Mouse (Mus musculus) liver, embryonic 14.5 days (tissue): ENCODE measurements around the gene Nipa1. TPM values are rescaled to one million over a fixed set of nuclear protein-coding genes. Genes with fewer than 3 reads are reported as not detected.

Source experiments
- ATAC-seq: fragments of 200-750 bp; cut with Nextera tagmentation; 2 replicates; pipeline ENCODE4 v1.8.0; 2017; ENCODE audit warnings: moderate number of reproducible peaks, mild to moderate bottlenecking, moderate library complexity; ENCODE audit not compliant: insufficient read depth
- DNase-seq, 3 experiments: peaks; one replicate each; pipeline ENCODE4 v3.0.0-alpha.2; 2012 to 2013; ENCODE audit warnings: low read depth in 3 of 3, low spot score in 3 of 3
- H3K27ac ChIP-seq: fragments of 300-500 bp; sonication (generic); 2 replicates; pipeline ENCODE4 v1.5.1; 2014; ENCODE audit warnings: moderate library complexity, mild to moderate bottlenecking, control low read depth, inconsistent platforms
- H3K27me3 ChIP-seq: fragments of 300-500 bp; sonication (generic); 2 replicates; pipeline ENCODE4 v1.6.1; 2014; ENCODE audit warnings: mild to moderate bottlenecking, low read length, moderate library complexity; ENCODE audit not compliant: control insufficient read depth, insufficient read depth
- H3K36me3 ChIP-seq: fragments of 300-500 bp; sonication (generic); replicated peaks from 2 replicates; pipeline ENCODE4 v1.6.1; 2014; ENCODE audit warnings: low read depth; ENCODE audit not compliant: control insufficient read depth, insufficient read depth
- H3K4me1 ChIP-seq, 2 experiments: fragments of 200-500 bp in 1 of 2; fragments of 300-500 bp in 1 of 2; sonication (generic) in 1 of 2; replicated peaks; 2 replicates each; pipeline ENCODE4 v1.6.1; 2012 to 2014; ENCODE audit warnings: antibody characterized with exemption in 1 of 2, inconsistent platforms in 1 of 2, low read length in 1 of 2; ENCODE audit not compliant: control insufficient read depth in 2 of 2, insufficient read depth in 2 of 2
- H3K4me2 ChIP-seq: fragments of 300-500 bp; sonication (generic); 2 replicates; pipeline ENCODE4 v1.6.1; 2014; ENCODE audit warnings: low read depth, mild to moderate bottlenecking, control low read depth, moderate library complexity
- H3K4me3 ChIP-seq, 2 experiments: fragments of 200-500 bp in 1 of 2; fragments of 300-500 bp in 1 of 2; sonication (generic) in 1 of 2; 2 replicates each; pipeline ENCODE4 v1.5.1; 2012 to 2014; ENCODE audit warnings: low read depth in 2 of 2, low read length in 2 of 2, mild to moderate bottlenecking in 2 of 2, control low read depth in 1 of 2, inconsistent platforms in 1 of 2, moderate library complexity in 1 of 2; ENCODE audit not compliant: insufficient read depth in 1 of 2
- H3K9ac ChIP-seq: fragments of 300-500 bp; sonication (generic); replicated peaks from 2 replicates; pipeline ENCODE4 v1.6.1; 2014; ENCODE audit warnings: mild to moderate bottlenecking, control low read depth, moderate library complexity
- H3K9me3 ChIP-seq: fragments of 300-500 bp; sonication (generic); 2 replicates; pipeline ENCODE4 v1.6.1; 2016; ENCODE audit warnings: low read length, mixed read lengths; ENCODE audit not compliant: control insufficient read depth
- CTCF ChIP-seq: IDR thresholded peaks from 2 replicates; pipeline ENCODE4 v1.5.1; 2016; ENCODE audit warnings: antibody characterized with exemption, low read depth, control low read depth
- EP300 ChIP-seq: IDR thresholded peaks from 2 replicates; pipeline ENCODE4 v1.6.1; 2016; ENCODE audit warnings: antibody characterized with exemption, low read depth
- WGBS: fragments of 180-500 bp; shearing (Covaris S2); extraction: QIAGEN DNeasy Blood & Tissue Kit; methylation state at CpG from one replicate; pipeline ENCODE4 v1.1.7; 2014; ENCODE audit not compliant: insufficient replicate concordance; 5-methylcytosine and 5-hydroxymethylcytosine counted together
- polyA plus RNA-seq, 2 experiments: library from polyadenylated mRNA; depleted of rRNA in 1 of 2; stranded (reverse) in 1 of 2; unstranded in 1 of 2; fragments of >200 nt; fragmentation: Nextera tagmentation in 1 of 2; extraction: Ambion mirVana in 1 of 2; gene quantifications; 2 replicates each; pipeline versions ENCODE4 v1.2.1 to v1.2.3; 2012 to 2014

The Nipa1 gene
- polyA plus RNA-seq, 2 experiments: 8.1 to 10.9 TPM

GRCm38 (mm10) chr7:55957178-55957577 lies 62.6 kb downstream of the Nipa1 start:
- TF ChIP-seq EP300 (no peak), CTCF (no peak)
- no peak overlapping the region for H3K4me3 ChIP-seq
- no peaks in the 10 kb centered on the region for H3K27me3 ChIP-seq
- ATAC-seq (no peak), DNase-seq (no peak)
- no peak overlapping the region for H3K4me2 ChIP-seq
- H3K9ac ChIP-seq: no peak overlapping the region
- 75% methylated on average over 3 of the region's 3 CpGs for WGBS
- no peaks in the 10 kb centered on the region; the same call in 1 of the 2 replicates for H3K9me3 ChIP-seq
- H3K4me1 ChIP-seq: peaks cover 2 to 6% of the 10 kb centered on the region in 2 experiments; a peak in 2 of 4 replicates
- peaks cover 6% of the 10 kb centered on the region for H3K36me3 ChIP-seq
- H3K27ac ChIP-seq: no peak overlapping the region

- 89% methylated on average over 2 of the region's 2 CpGs for WGBS
These were observed 63.7 kb downstream of the Nipa1 start for GRCm38 (mm10) chr7:55956054-55956453.

GRCm38 (mm10) chr7:55938341-55938740 lies 81.4 kb downstream of the Nipa1 start:
- H3K9ac ChIP-seq: no peak overlapping the region
- TF ChIP-seq CTCF (no peak), EP300 (no peak)
- no peaks in the 10 kb centered on the region for H3K4me1 ChIP-seq
- H3K4me2 ChIP-seq: no peak overlapping the region
- H3K27me3 ChIP-seq: no peaks in the 10 kb centered on the region
- H3K4me3 ChIP-seq: no peak overlapping the region
- no peaks in the 10 kb centered on the region for H3K9me3 ChIP-seq
- WGBS: 82% methylated on average over 4 of the region's 4 CpGs
- H3K27ac ChIP-seq: no peak overlapping the region
- H3K36me3 ChIP-seq: peaks cover 6% of the 10 kb centered on the region
- DNase-seq: no peak
- no peak for ATAC-seq

More at GRCm38 (mm10) chr7:55956054-55956453, 63.7 kb downstream of the Nipa1 start:
- no peak for DNase-seq
- no peak overlapping the region for H3K27ac ChIP-seq
- no peak overlapping the region for H3K9ac ChIP-seq
- H3K4me3 ChIP-seq: no peak overlapping the region
- TF ChIP-seq CTCF (no peak), EP300 (no peak)
- no peak overlapping the region for H3K4me2 ChIP-seq
- no peaks in the 10 kb centered on the region for H3K27me3 ChIP-seq
- H3K36me3 ChIP-seq: peaks cover 6% of the 10 kb centered on the region
- no peak for ATAC-seq
- H3K4me1 ChIP-seq: peaks cover 2 to 5% of the 10 kb centered on the region in 2 experiments; a peak in 2 of 4 replicates
- H3K9me3 ChIP-seq: no peaks in the 10 kb centered on the region; the same call in 1 of the 2 replicates

GRCm38 (mm10) chr7:55935025-55935424 lies 84.7 kb downstream of the Nipa1 start:
- 83% methylated on average over 2 of the region's 2 CpGs for WGBS
- Histone ChIP-seq H3K4me1 (no peaks in the 10 kb centered on the region), H3K4me3 (no peak overlapping the region), H3K9ac (no peak overlapping the region), H3K27ac (no peak overlapping the region), H3K4me2 (no peak overlapping the region), H3K9me3 (no peaks in the 10 kb centered on the region), H3K36me3 (peaks cover 15% of the 10 kb centered on the region), H3K27me3 (no peaks in the 10 kb centered on the region)
- TF ChIP-seq EP300 (no peak), CTCF (no peak)
- no peak for ATAC-seq
- no peak for DNase-seq

GRCm38 (mm10) chr7:55928649-55929048 lies 91.1 kb downstream of the Nipa1 start:
- H3K4me2 ChIP-seq: no peak overlapping the region
- no peak for DNase-seq
- ATAC-seq: no peak
- no peak overlapping the region for H3K9ac ChIP-seq
- no peak overlapping the region for H3K4me3 ChIP-seq
- no peaks in the 10 kb centered on the region for H3K9me3 ChIP-seq
- H3K36me3 ChIP-seq: peaks cover 14% of the 10 kb centered on the region
- no peak for TF ChIP-seq CTCF
- no peak for TF ChIP-seq EP300
- H3K27me3 ChIP-seq: no peaks in the 10 kb centered on the region
- H3K27ac ChIP-seq: no peak overlapping the region
- 67% methylated on average over 2 of the region's 2 CpGs for WGBS
- no peaks in the 10 kb centered on the region for H3K4me1 ChIP-seq

Other genes with a start within 250 kb of the Nipa1 start
- 3.4 and 4.1 TPM in 2 replicates for gene Tubgcp5, start 225.8 kb downstream of the Nipa1 start, polyA plus RNA-seq (2012; rRNA removed)
- 7.1 and 7.2 TPM in 2 replicates for gene Tubgcp5, start 225.8 kb downstream of the Nipa1 start, polyA plus RNA-seq (2014; fragmentation: Nextera tagmentation; extraction: Ambion mirVana)
- 5.2 and 6.4 TPM in 2 replicates for gene Cyfip1, start 178.2 kb downstream of the Nipa1 start, polyA plus RNA-seq (2012; rRNA removed)
- 16.1 TPM in 2 replicates for gene Cyfip1, start 178.2 kb downstream of the Nipa1 start, polyA plus RNA-seq (2014; fragmentation: Nextera tagmentation; extraction: Ambion mirVana)
- 6.9 and 9.8 TPM in 2 replicates for gene Nipa2, start 57.5 kb downstream of the Nipa1 start, polyA plus RNA-seq (2012; rRNA removed)
- 27.5 and 27.9 TPM in 2 replicates for gene Nipa2, start 57.5 kb downstream of the Nipa1 start, polyA plus RNA-seq (2014; fragmentation: Nextera tagmentation; extraction: Ambion mirVana)
- gene Herc2, start 30.2 kb upstream of the Nipa1 start, polyA plus RNA-seq (2012; rRNA removed): 5.2 and 8.5 TPM in 2 replicates
- gene Herc2, start 30.2 kb upstream of the Nipa1 start, polyA plus RNA-seq (2014; fragmentation: Nextera tagmentation; extraction: Ambion mirVana): 12.1 and 15.2 TPM in 2 replicates
- gene Oca2, start 219.8 kb upstream of the Nipa1 start, polyA plus RNA-seq (2012; rRNA removed): not detected in 2 replicates
- not detected in 2 replicates for gene Oca2, start 219.8 kb upstream of the Nipa1 start, polyA plus RNA-seq (2014; fragmentation: Nextera tagmentation; extraction: Ambion mirVana)